Mouse (Mus musculus) kidney, postnatal 36 days (tissue): Measurements from ENCODE around the gene Parp14.

Source experiments
- DNase-seq, 2 experiments: peaks; one replicate each; pipeline ENCODE4 v3.0.0; 2021 to 2022; ENCODE audit warnings: mixed read lengths in 2 of 2

The Parp14 gene

GRCm38 (mm10) chr16:35784134-35784725 is 87.1 kb downstream of the Parp14 start:
- DNase-seq = no peak

DNA sequence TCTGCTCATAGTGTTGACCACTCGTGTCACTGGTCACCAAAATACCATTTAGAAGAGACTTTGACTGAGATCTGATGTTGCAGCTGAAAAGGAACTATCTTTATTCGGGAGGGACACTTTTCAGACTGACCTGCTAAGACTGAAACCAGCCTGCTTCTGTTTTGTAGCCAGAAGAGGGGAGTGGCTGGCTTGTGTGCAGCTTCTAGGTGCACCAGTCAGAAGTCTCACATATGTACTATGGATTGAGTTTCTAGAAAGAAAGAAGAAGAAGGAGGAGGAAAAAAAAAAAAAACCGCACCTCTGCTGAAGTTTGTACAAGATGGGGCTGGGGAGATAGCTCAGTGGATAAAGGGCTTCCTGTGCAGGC is 88.2 kb downstream of the Parp14 start:
- no peak for DNase-seq
